Mouse (Mus musculus): ENCODE measurements around the gene Tead1.

Gene Tead1

DNA sequence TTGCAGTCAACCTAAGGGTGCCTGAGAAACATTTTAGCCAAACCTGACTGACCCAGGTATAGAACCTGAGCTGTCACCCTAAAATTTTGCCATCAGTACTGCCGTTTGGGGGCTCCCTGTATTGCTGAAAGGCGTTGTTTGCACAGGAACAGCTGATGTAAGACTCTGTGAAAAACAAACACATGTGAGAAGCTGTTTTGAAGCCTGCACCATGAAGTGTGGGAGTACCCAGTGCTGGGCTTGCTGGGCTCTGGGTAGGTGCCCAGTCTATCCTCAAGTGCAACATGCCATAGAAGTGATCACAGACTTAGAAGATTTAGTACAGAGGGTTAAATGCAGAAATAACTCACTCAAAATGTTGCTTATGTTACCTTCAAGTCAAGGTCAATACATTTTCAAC, 49.3 kb downstream of the Tead1 start:
- DNase-seq (ENCODE audit: low spot score in 2 of 2), result no peak

DNA sequence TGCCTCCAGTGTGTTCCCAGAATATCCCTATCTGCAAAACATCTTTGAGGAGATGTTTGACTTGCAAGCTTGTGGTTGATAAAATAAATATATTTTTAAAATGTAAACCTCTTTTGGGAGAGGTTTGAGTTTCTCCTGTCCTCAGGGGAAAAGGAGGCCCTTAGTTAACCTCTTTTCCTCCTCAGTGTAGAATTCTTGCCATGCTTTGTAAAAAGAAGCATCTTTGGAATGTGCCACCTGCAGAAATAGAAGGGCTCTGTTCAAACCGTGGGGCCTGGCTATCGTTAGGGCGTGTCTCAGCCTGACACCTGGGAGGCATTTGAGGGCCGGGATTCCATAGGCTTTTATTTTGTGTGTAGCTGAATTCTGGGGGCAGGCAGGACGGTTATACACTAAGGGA, 51.1 kb downstream of the Tead1 start:
- no peak for DNase-seq (ENCODE audit: low spot score in 2 of 2)

DNA sequence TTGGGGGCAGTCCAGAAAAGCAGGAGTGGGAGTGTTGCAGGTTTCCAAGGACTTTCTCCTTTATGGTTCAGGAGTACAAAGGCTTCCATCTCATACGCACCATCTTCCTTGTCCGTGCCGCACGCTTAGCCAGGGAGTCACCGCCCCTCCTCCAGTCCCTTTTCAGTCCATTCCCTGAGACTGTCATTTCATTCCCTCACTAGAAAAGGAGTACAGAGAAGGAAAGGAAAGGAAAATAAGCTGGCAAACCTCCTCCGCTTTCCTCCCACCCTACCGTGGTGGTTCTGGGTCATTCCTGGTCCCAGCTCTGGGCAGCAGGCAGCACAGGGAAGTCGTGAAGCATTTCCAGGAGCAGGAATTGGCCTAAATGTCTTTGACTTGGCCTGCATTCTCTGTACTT, 52.5 kb downstream of the Tead1 start:
- DNase-seq (ENCODE audit: low spot score in 2 of 2), result no peak

DNA sequence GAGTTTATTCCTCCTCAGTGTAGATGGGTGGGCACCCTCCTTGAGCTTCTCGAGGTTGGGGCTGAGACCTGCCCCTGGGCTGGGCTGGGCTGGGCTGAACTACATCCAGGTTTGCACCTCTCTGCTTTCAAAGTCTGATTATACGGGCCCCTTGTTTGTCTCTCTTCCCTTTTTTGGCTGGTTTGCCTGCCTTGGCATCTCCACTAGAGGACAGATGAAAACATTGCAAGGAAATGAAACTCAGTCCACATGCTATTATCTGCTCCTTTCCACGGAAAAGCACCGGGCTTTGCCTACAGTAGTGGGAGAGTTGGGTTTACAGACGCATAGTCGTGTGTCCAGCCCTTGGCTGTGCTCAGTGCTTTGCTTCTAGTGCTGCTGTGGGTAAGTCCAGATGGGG, 60.1 kb downstream of the Tead1 start:
- DNase-seq (ENCODE audit: low spot score in 2 of 2), result no peak

DNA sequence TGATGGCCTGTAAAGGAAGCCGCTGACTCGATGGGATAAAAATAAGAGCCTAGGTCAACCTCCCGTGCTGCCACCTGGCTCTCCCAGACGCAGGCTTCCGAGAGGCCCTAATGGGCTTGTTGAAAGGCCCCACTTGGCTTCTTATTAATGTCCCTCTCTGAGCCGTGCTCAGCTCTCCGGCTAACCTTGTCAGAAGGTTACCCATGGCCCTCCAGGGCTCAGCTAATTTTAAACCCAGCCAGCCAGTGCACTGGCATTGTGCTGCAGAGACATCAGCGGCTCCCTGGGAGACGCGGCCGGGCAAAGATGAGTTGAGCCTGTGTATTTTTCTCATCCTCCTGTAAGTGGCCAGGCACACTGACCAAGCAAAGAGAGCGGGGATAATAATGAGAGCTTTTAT, 62.7 kb downstream of the Tead1 start:
- DNase-seq (ENCODE audit: low spot score in 2 of 2), result no peak

DNA sequence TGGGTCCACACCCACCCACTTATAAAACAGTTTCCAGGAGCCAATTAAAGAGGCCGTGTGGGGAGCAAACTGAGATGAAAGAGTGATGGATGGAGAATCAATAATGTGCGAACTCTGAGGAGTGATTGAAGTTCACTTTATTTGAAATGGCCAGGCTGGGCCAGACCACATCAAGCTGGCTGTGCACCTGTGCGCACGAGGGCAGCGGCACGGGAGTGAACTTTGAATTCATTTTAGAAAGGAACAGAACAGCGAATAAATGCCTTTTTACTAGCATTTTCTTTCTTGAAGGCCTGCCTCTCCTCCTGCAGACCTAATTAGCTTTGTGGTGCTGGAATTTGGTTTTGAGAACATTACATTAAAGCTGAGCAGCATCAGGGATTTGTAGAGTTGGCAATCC, 63.9 kb downstream of the Tead1 start:
- no peak for DNase-seq (ENCODE audit: low spot score in 2 of 2)

DNA sequence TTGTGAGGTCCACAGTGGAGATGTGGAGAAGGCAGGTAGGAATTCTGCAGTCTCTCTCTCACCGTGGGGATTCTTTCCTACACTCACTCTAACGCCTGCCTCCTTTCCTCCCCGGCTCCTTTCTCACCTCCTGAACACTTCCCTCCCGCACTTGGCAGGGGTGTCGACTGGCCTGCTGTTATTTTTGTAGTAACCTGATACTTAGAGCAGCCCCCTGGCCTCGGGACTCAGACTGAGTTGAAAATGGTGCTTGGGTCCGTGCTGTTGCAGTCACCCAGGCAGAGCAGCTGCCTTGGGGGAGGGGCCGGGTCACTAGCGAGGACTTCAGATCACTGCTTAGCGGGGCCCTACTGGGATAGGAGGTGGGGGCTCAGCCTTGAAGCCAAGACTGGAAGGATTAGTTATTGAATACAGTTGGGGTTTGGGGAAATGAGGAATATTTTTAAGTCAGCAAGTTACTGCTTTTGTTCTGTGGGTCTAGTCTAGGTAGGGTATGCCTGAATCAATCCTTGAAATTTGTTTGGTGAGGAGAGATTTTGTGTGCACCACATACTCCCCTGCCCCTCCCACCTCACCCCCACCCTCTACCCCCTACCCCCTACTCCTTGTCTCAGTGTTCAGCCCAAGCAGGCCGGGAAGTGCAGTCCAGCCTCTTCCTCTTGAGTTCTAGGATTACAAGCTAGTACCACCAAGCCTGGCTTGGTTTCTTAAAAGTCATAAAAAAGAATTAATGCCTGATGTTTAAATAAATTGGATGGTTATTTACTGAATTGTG, 64.7 kb downstream of the Tead1 start:
- no peak for DNase-seq (ENCODE audit: low spot score in 2 of 2)

DNA sequence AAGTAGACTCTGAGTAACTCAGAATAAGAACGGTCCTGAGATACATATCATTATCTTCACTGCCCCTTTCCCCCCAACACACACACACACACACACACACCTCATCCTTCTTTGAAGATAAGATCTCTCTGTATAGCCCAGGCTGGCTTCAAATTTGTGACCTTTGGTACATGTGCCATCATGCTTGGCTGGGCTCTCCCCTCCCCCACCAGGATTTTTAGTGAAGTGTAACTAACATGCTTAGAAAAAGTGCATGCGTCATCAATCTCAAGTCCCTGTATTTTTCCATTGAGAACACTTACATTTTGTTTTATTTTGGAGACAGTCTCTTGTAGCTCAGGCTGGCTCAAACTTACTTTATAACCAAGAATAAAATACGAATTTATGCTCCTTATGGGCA, 68.1 kb downstream of the Tead1 start:
- no peak for DNase-seq (ENCODE audit: low spot score in 2 of 2)

DNA sequence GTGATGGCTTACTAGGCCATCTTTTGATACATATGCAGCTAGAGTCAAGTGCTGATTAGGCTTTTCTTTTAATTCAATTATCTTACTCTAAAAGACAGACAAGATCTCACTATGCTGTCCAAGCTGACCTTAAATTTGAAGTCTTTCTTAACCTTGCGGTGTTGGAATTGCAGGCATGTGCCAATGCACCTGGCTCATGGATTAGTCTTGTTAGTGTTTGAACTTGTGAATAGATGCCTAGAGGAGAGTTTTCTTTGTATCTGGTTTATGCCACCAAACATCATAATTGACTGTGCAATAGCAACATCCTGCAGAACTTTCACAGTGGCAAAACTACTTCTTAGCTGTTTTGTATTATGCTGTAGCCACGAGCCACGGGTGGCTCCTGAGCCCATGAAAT, 68.7 kb downstream of the Tead1 start:
- no peak for DNase-seq (ENCODE audit: low spot score in 2 of 2)

DNA sequence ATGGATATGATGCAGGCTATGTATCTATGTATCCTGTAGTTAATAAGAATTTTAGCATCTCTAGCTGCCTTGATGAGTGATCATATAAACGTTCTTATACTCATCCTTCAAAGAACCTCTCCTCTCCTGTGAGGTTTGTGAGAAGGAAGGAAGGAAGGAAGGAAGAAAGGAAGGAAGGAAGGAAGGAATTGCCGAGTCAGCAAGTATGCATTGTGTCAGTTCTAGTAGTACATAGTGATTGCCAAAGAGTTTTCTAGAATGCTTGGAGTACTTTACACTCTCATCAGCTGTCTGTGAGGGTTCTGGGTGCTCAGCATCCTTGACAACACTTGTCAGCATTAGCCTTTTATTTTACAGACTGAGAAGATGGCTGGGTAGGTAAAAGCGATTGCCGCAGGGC, 69.2 kb downstream of the Tead1 start:
- no peak for DNase-seq (ENCODE audit: low spot score in 2 of 2)

DNA sequence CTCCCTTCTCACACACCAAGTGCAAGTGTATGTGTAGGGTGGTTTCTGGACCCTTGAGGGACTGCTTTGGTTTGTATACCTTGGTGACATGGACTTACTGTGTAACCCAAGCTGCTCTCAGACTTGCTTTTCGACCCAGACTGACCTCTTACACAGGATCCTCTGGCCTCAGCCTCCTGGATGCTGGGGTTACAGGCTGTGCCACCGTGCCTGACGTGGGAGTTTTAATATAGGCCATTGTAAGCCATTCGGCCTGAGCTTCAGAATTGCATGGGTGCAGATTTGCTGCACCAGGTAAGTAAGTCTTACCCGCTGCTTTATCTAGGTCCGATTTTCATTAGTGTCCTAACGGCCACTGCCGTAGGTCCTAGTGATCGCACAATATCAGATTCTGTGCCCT, 71.0 kb downstream of the Tead1 start:
- no peak for DNase-seq (ENCODE audit: low spot score in 2 of 2)

DNA sequence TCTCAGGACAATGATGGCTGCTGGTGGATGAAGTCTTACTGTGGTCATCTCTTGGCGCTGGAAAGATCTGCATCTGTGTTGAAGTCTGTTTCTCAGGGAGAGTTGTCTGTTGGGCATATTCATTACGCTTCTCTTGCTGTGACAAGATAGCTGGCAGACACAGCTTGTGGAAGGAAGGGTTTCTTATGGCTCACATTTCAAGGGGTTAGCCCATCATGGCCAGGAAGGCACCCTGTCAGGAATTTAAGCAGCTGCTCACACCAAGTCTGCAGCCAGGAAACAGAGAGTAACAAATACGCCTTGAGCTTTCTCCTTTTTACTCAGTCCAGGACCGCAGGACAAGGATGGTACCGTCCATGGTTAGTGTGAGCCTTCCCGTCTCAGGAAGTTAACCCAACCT, 73.2 kb downstream of the Tead1 start:
- no peak for DNase-seq (ENCODE audit: low spot score in 2 of 2)

DNA sequence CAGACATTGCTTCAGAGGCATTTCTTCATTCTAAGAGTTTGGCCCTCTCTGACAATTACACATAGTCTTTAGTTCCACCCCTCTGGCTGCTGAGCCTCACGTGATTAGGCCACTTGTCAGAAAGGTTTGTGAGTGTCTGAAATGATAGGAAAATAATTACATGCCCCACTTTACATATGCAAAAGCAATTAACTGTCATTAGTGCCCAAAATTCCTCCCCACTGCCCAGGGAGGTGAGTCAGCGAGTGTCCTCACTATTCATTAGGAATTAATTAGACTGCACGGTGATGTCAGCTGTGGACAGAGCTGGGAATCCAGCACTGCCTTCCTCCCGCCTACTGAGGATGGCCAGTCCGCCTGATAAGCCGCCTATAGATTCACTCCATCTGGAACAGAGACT, 74.2 kb downstream of the Tead1 start:
- DNase-seq (ENCODE audit: low spot score in 2 of 2), result no peak

DNA sequence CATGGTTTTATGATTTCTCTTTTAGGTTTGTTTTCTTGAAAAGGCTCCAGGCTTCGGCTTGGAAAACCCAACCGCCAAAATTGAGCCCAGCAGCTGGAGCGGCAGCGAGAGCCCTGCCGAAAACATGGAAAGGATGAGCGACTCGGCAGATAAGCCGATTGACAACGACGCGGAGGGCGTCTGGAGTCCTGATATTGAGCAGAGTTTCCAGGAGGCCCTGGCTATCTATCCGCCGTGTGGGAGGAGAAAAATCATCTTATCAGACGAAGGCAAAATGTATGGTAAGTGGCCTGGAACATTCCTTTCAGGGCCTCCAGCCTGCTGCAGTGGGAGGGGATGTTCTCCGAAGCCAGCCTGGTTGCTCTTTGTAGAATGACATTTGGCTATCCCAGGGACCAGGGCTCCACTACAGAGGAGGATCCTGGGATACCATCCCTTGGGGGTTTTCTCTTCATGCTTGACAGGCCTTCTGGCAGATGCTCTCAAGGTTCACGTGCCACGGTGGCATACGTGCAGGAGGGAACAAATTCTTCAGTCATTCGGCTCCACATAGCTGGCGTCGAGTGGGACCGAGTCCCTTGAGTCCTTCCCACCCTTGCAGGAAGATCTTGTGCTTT, 80.3 kb downstream of the Tead1 start:
- no peak for DNase-seq (ENCODE audit: low spot score in 2 of 2)

DNA sequence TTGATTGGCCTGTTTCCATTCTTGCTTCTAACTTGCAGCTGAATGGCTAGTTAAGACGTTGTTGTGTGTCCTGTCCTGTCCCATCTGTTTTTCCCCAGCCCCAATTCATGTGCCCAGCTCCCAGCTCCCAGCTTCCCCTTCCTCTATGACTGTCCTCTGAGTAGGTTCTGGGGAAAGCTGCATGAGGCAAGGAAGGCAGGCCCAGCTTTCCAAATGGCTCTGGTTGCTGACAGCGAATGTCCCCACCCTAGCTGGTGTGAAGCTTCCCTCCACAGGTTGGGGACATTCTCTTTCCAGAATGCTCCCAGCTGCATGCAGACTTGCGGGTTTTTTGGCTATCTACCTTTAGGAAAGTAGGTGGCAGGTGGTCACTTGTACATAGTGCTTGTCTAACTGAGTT, 81.2 kb downstream of the Tead1 start:
- DNase-seq (ENCODE audit: low spot score in 2 of 2), result no peak

DNA sequence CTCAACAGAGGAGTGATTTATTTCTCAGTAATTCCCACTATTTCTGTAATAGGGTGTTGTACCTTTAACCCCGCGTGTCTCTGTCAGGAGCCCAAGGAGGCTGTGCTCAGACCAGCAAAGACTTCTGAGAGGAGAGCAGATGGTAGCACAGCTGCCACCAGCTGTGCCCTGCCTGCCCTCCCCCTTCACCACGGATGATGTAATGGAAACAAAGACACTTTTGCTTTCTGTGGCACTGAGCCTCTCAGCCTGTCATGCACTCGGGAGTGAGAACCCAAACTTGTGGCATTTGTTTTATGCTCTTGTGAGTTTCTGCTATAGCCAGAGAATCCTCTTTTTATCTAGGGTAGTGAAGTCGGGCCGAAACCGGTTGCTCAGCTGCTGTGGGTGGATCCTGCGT, 81.7 kb downstream of the Tead1 start:
- DNase-seq (ENCODE audit: low spot score in 2 of 2), result peak; percentile 50 to 52

DNA sequence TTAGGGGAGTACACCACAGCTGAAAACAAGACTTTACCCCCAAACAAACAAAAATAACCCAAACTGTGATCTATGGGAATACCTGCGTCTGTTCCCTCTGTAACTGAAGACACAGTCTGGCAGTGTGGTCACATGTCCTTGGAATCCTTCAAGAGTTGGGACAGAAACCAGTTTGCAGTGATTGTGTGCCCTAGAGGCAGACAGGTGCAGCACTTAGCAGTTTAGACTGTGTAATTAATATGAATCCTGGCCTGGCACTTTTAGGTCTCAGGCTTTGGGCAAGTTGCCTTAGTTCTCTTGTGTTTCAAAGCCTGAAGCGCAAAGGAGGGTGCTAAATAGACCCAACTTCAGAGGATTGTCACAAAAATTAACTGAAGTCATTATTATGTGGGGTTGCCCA, 83.8 kb downstream of the Tead1 start:
- DNase-seq (ENCODE audit: low spot score in 2 of 2), result no peak

DNA sequence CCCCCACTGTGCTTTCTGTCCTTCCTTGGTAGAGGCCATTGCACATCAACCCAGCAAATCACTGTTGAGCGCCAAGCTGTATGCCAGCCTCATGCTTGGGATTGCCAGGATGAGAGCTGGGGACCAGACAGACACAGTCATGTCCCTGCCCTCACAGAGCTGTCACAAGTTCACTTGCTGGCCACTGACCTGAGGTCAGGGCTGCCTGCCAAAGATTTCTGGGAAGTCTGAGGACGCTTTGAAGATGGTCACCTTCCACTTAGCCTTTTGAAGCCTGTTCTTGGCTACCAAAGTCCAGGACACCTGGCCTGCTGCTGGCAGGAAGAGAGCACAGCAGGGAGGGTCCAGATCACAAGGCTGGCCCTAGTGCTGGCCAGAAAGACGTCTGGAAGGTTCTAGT, 84.4 kb downstream of the Tead1 start:
- DNase-seq (ENCODE audit: low spot score in 2 of 2), result no peak

DNA sequence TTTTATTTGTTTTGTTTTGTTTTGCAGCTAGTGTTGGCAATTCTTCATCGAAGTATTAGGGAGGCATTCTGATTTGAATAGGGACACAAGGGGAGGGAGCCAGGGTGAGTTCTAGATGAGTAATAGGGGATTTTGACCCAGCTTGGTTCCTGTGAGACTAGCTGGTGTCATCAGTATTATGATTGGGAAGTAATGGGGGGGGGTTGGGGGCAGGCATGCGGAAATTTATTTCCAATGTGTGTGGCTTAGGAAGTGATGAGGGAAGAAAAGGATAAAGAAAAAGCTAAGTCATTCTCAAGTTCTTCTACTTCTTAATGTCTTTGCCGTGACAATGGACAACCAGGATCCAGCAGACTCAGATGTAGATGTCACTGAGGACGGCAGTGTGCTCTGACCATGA, 85.8 kb downstream of the Tead1 start:
- no peak for DNase-seq (ENCODE audit: low spot score in 2 of 2)

DNA sequence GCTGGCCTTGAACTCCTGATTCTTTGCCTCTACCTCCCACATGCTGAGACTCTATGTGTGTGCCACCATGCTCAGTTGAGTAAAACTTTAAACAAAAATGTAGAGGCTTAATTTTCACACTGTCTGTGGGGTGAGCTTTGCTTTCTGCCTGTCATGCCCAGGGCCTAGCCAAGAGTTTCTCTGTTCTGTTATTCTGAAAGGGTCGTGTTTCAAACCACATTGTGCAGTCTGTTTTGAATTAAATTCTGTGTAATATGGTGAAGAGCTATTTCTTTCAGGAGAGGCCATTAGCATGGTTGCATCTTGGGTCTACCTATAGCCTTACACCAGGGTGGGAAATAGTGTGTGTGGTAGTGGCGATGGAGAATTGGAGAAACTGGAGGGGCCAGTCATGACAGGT, 90.7 kb downstream of the Tead1 start:
- DNase-seq (ENCODE audit: low spot score in 2 of 2), result no peak

DNA sequence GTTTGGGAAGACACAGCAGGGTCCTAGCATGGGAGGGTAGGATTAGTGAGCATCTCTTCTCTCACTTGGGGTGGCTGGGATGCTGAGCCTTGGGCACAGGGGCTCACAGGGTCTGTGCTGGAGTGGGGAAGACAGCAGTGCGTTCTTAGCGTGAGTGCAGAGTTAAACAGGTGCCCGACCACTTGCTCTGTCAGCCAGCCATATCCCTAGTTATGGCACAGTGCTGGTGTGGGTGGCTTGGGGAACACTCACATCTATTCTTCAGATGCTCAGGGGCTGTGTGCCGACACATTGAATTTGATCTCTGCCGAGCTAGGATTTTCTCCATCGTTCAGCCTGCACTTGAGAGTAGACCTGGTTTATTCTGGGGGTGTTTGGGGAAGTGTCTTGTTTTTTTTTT, 92.3 kb downstream of the Tead1 start:
- DNase-seq (ENCODE audit: low spot score in 2 of 2), result no peak

DNA sequence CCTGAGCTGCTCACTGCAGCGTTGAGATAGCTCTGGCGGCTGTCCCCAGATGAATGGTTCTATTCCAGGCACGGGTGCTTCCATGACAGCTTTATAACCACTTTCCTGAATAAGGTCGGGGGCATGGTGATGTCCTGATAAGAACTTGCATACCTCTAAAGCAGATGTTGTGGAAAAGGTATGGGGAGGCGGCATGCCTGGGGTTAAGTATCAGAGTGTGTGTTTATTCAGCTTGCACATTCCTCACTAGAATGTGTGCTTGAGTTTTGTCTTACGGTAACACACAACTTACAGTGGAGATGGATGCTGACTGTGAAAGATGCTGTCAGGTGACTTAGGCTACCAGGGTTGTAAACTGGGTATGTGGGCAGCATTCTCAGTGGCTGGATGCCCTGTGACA, 93.7 kb downstream of the Tead1 start:
- no peak for DNase-seq (ENCODE audit: low spot score in 2 of 2)

DNA sequence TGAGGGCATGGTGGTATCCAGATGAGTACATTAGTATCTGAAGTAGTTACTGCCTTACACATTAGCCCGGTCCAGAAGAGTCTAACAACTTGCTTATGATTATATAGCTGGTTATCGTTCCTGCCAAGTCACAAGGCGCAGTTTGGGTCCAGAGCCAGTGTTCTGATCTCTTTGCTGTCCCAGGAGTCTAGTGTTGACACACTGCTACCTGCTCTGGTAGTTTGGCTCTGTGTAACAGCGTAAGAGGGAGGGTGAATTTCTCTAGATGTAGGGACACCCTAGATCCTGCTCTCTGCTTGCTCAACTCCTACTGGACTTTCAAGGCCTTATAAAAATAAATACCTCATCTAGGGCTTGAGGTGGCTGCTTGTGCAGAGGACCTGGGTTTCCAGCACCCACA, 94.5 kb downstream of the Tead1 start:
- no peak for DNase-seq (ENCODE audit: low spot score in 2 of 2)

DNA sequence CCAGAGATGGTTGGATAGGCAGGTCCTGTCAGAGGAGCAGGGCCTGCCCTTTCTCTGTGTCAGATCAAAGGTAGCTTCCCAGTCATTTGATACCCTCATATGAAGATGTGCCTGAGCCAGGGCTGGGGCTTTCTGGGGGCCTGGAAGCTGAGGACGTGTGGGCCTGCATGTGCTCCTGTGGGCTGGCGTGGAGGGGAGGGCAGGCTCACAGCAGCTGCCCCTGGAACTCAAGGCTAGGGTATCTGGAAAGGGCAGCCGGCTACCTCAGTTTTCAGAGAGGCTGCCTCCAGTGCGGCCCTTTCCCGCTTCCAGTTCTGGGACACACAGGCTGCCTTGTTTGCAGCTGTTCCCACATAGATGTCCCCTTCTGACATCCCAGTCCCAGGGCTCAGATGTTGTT, 96.7 kb downstream of the Tead1 start:
- no peak for DNase-seq (ENCODE audit: low spot score in 2 of 2)
